Mouse (Mus musculus) neural tube, embryonic 15.5 days (tissue): ENCODE measurements around the gene Hoxa4. TPM values are rescaled to one million over a fixed set of nuclear protein-coding genes. Genes with fewer than 3 reads are reported as not detected.

ENCODE experiments used
- microRNA counts: library from miRNA; unstranded; fragments of <30 nt; microRNA quantifications from one replicate; lab custom pipeline; 2016
- microRNA-seq: library from miRNA; unstranded; fragments of <30 nt; microRNA quantifications from one replicate; pipeline ENCODE4, GENCODE M21; 2017
- polyA plus RNA-seq: library from polyadenylated mRNA; unstranded; fragments of >200 nt; fragmentation: Nextera tagmentation; extraction: Ambion mirVana; gene quantifications from 2 replicates; pipeline ENCODE4 v1.2.1, GENCODE M21; 2015

The Hoxa4 gene
- polyA plus RNA-seq, 1 experiment from 2014 or later, result 5.7 TPM

MicroRNAs within 50 kb of the gene (microRNA counts, 519-probe panel; counts per million panel counts)
- microRNA mmu-miR-196b (lab: Ali Mortazavi, UCI), result 3,309 counts per million, percentile 81 among the panel's probes with 10 or more counts

Small RNAs within 50 kb of the gene (microRNA-seq; reads per million reads assigned to microRNA genes)
- 4,361 reads per million, percentile 92 among the genes with 10 or more reads in this experiment for gene Mir196b

Other genes with a start within 250 kb of the Hoxa4 start
- gene Skap2, start 179.2 kb downstream of the Hoxa4 start, polyA plus RNA-seq, result 29.5 and 30.1 TPM in 2 replicates
- gene Hoxa1, start 33.4 kb downstream of the Hoxa4 start, polyA plus RNA-seq, result 1.1 and 1.3 TPM in 2 replicates
- gene Hoxa2, start 26.9 kb downstream of the Hoxa4 start, polyA plus RNA-seq, result 7.2 and 12.0 TPM in 2 replicates
- 1.4 and 3.0 TPM in 2 replicates for gene 5730596B20Rik, start 14.3 kb downstream of the Hoxa4 start, polyA plus RNA-seq
- gene Hoxa5, start 12.8 kb upstream of the Hoxa4 start, polyA plus RNA-seq, result 26.8 and 73.9 TPM in 2 replicates
- 10.3 and 15.0 TPM in 2 replicates for gene Hoxa6, start 17.0 kb upstream of the Hoxa4 start, polyA plus RNA-seq
- gene Hoxa3, start 21.6 kb upstream of the Hoxa4 start, polyA plus RNA-seq, result 10.7 and 14.6 TPM in 2 replicates
- not detected in 2 replicates for gene Gm28308, start 21.6 kb upstream of the Hoxa4 start, polyA plus RNA-seq
- gene Hoxa7, start 30.1 kb upstream of the Hoxa4 start, polyA plus RNA-seq, result 86.8 and 109 TPM in 2 replicates
- gene Hoxa9, start 39.3 kb upstream of the Hoxa4 start, polyA plus RNA-seq, result 64.3 and 77.5 TPM in 2 replicates
- gene Hoxa10, start 49.1 kb upstream of the Hoxa4 start, polyA plus RNA-seq, result 48.9 and 69.7 TPM in 2 replicates
- 4.3 and 9.6 TPM in 2 replicates for gene Hoxa11, start 54.1 kb upstream of the Hoxa4 start, polyA plus RNA-seq
- 0.08 and 0.26 TPM in 2 replicates for gene Hoxa13, start 69.1 kb upstream of the Hoxa4 start, polyA plus RNA-seq
- 0.82 and 1.9 TPM in 2 replicates for gene Evx1, start 121.7 kb upstream of the Hoxa4 start, polyA plus RNA-seq